ENCODE assay signal across 19 mouse cellular contexts in the genomic region with DNA sequence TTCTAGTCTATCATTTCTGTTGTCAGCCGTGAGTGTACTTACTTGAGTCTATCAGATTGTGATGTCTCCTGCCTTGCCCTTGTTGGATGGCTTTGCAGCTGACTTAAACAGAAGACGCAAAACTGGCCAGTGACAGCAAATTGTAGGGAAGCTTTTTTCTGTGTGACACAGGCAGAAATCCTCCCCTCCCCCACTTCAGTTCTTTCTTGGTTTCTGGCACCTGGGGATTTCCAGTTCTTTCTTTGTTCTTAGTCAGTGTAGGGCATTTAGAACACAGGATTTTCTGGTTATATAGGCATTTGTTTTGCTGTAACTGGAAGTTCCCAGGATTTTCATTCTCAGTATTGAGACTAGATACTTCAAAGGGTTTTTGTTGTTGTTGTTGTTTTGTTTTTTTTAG. TPM values are rescaled to one million over a fixed set of nuclear protein-coding genes. Genes with fewer than 3 reads are reported as not detected.
DNase-seq lines count a peak whose midpoint lies in the region; ATAC-seq and TF ChIP-seq lines count a peak whose summit lies in the region.
"Had no signal": no experiment of that assay in that cellular context is flagged by ENCODE, and none has a peak within 500 bp of the region (broad histone marks: within the 10 kb centered on the region; RNA-seq: fewer than 3 reads in every experiment).

No protein-coding gene starts in this region.

- no peak for DNase-seq in forebrain, postnatal 0 days
- peak; percentile 47 for DNase-seq in thymus, adult 2 months
- DNase-seq in thymus, adult 18-20 months, result no peak
- no peak for DNase-seq in neural tube, embryonic 10.5 days (ENCODE audit: extremely low spot score, low spot score)
- DNase-seq in ovary, postnatal 10 days (ENCODE audit: low spot score), result no peak
- no peak for DNase-seq in frontal cortex, postnatal 14 days (ENCODE audit: low spot score in 2 of 2)
- DNase-seq: adrenal gland, postnatal 36 days; cerebellum, adult 11-12 months; heart, adult 18-20 months; kidney, adult 8-10 months; kidney, postnatal 4 days; retina, postnatal 1 day had no signal

- H3K27ac ChIP-seq in forebrain, embryonic 12.5 days, result peak overlapping the region; percentile 46; the same call in 1 of the 2 replicates
- H3K27ac ChIP-seq in forebrain, postnatal 0 days (ENCODE audit: low read depth, low read length), result no peak overlapping the region
- H3K27ac ChIP-seq in thymus, adult 2 months (ENCODE audit: control insufficient read depth, insufficient read depth, low read length), result peak overlapping the region; percentile 92
- peak overlapping the region; percentile 28; the same call in 1 of the 2 replicates for H3K27ac ChIP-seq in cortical plate, adult 2 months (ENCODE audit: insufficient read depth, low read length)
- H3K27ac ChIP-seq: heart, embryonic 15.5 days; hindbrain, embryonic 15.5 days; lung, embryonic 15.5 days had no signal

- WGBS in forebrain, embryonic 12.5 days, result 64% methylated on average over 2 of the region's 2 CpGs
- WGBS in forebrain, postnatal 0 days, result 47% methylated on average over 2 of the region's 2 CpGs
- WGBS in thymus, adult 2 months, result 29% methylated on average over 2 of the region's 2 CpGs

- no peak for TF ChIP-seq POLR2A in thymus, adult 2 months (IDR thresholded peaks at IDR 0.05; ENCODE audit: control insufficient read depth, extremely low read depth, insufficient read depth, low read length, poor library complexity)
- no peak for TF ChIP-seq POLR2A in cortical plate, adult 2 months (IDR thresholded peaks at IDR 0.05; ENCODE audit: extremely low read depth, insufficient read depth, low read length)

- no peak for ATAC-seq in forebrain, embryonic 12.5 days (ENCODE audit: low FRiP score)
- no peak for ATAC-seq in forebrain, postnatal 0 days

- TF ChIP-seq CTCF in forebrain, postnatal 0 days (IDR thresholded peaks at IDR 0.05; ENCODE audit: low read depth), result no peak
- no peak for TF ChIP-seq CTCF in thymus, adult 2 months (IDR thresholded peaks at IDR 0.05; ENCODE audit: borderline replicate concordance, control insufficient read depth, extremely low read depth, insufficient read depth, low read length, poor library complexity)
- TF ChIP-seq CTCF in cortical plate, adult 2 months (IDR thresholded peaks at IDR 0.05; ENCODE audit: extremely low read depth, insufficient read depth, low read length), result no peak

- H3K9me3 ChIP-seq in forebrain, embryonic 12.5 days, result no peaks in the 10 kb centered on the region
- H3K9me3 ChIP-seq in forebrain, postnatal 0 days (ENCODE audit: low read length), result no peaks in the 10 kb centered on the region
- H3K9me3 ChIP-seq: heart, embryonic 15.5 days; hindbrain, embryonic 15.5 days; lung, embryonic 15.5 days had no signal

- H3K4me1 ChIP-seq in forebrain, embryonic 12.5 days, result peaks cover 57% of the 10 kb centered on the region
- no peaks in the 10 kb centered on the region for H3K4me1 ChIP-seq in forebrain, postnatal 0 days (ENCODE audit: insufficient read depth)
- H3K4me1 ChIP-seq in thymus, adult 2 months (replicated peaks; ENCODE audit: control insufficient read depth, insufficient read depth, low read length), result peaks cover 53% of the 10 kb centered on the region
- H3K4me1 ChIP-seq in cortical plate, adult 2 months (ENCODE audit: control insufficient read depth, insufficient read depth, low read length), result peaks cover 9% of the 10 kb centered on the region; the same call in 1 of the 2 replicates

- no peaks in the 10 kb centered on the region; the same call in 1 of the 2 replicates for H3K36me3 ChIP-seq in forebrain, embryonic 12.5 days (replicated peaks)
- no peaks in the 10 kb centered on the region for H3K36me3 ChIP-seq in forebrain, postnatal 0 days (ENCODE audit: insufficient read depth)
- H3K36me3 ChIP-seq in thymus, adult 2 months (ENCODE audit: control insufficient read depth, insufficient read depth, low read length), result 0 out of 2 replicates have a peak, but pooled peaks cover under 1% of the 10 kb centered on the region
- H3K36me3 ChIP-seq: heart, embryonic 15.5 days; hindbrain, embryonic 15.5 days; lung, embryonic 15.5 days had no signal

- no peaks in the 10 kb centered on the region for H3K27me3 ChIP-seq in forebrain, embryonic 12.5 days
- no peaks in the 10 kb centered on the region for H3K27me3 ChIP-seq in forebrain, postnatal 0 days (ENCODE audit: insufficient read depth, low read length)
- H3K27me3 ChIP-seq in thymus, adult 2 months (ENCODE audit: control insufficient read depth, insufficient read depth, low read length), result no peaks in the 10 kb centered on the region
- H3K27me3 ChIP-seq: heart, embryonic 15.5 days; hindbrain, embryonic 15.5 days; lung, embryonic 15.5 days had no signal

- no peak overlapping the region for H3K9ac ChIP-seq in forebrain, embryonic 12.5 days
- H3K9ac ChIP-seq in forebrain, postnatal 0 days, result no peak overlapping the region
- H3K9ac ChIP-seq: heart, embryonic 15.5 days; hindbrain, embryonic 15.5 days; lung, embryonic 15.5 days had no signal

- no peak overlapping the region for H3K4me2 ChIP-seq in forebrain, embryonic 12.5 days
- H3K4me2 ChIP-seq in forebrain, postnatal 0 days (ENCODE audit: low read depth), result no peak overlapping the region
- H3K4me2 ChIP-seq: heart, embryonic 15.5 days; hindbrain, embryonic 15.5 days; liver, embryonic 11.5 days; lung, embryonic 15.5 days had no signal

- no peak overlapping the region for H3K4me3 ChIP-seq in forebrain, embryonic 12.5 days (replicated peaks)
- H3K4me3 ChIP-seq in forebrain, postnatal 0 days (ENCODE audit: low read depth, low read length), result no peak overlapping the region
- no peak overlapping the region for H3K4me3 ChIP-seq in thymus, adult 2 months (ENCODE audit: control insufficient read depth, insufficient read depth, low read length)
- H3K4me3 ChIP-seq in cortical plate, adult 2 months (ENCODE audit: insufficient read depth, low read length), result no peak overlapping the region
- H3K4me3 ChIP-seq: heart, embryonic 15.5 days; hindbrain, embryonic 15.5 days; lung, embryonic 15.5 days had no signal

RNA-seq across cellular contexts. Expression of a gene that starts 34.5 kb away (rescaled TPM):
- polyA plus RNA-seq in forebrain, embryonic 12.5 days (2016; fragmentation: Nextera tagmentation; extraction: Ambion mirVana), result 71.8 and 73.8 TPM in 2 replicates
- total RNA-seq in forebrain, postnatal 0 days (2014; rRNA removed), result 180 and 225 TPM in 2 replicates
- 101 and 113 TPM in 2 replicates for polyA plus RNA-seq in forebrain, postnatal 0 days (2015; fragmentation: Nextera tagmentation; extraction: Ambion mirVana)
- 946 and 968 TPM in 2 replicates for polyA plus RNA-seq in thymus, adult 2 months (2012; rRNA removed)
- polyA plus RNA-seq in cortical plate, adult 2 months (2012; rRNA removed), result 165 and 166 TPM in 2 replicates

RNA-seq across cellular contexts. Expression of a gene that starts 48.5 kb away (rescaled TPM):
- 5.7 and 5.9 TPM in 2 replicates for polyA plus RNA-seq in forebrain, embryonic 12.5 days (2016; fragmentation: Nextera tagmentation; extraction: Ambion mirVana)
- total RNA-seq in forebrain, postnatal 0 days (2014; rRNA removed), result 10.2 and 10.7 TPM in 2 replicates
- 3.5 and 6.8 TPM in 2 replicates for polyA plus RNA-seq in forebrain, postnatal 0 days (2015; fragmentation: Nextera tagmentation; extraction: Ambion mirVana)
- 9.0 and 10.1 TPM in 2 replicates for polyA plus RNA-seq in thymus, adult 2 months (2012; rRNA removed)
- polyA plus RNA-seq in cortical plate, adult 2 months (2012; rRNA removed), result 14.6 and 15.2 TPM in 2 replicates

RNA-seq across cellular contexts. Expression of a gene that starts 59.7 kb away (rescaled TPM):
- 0.24 and 0.50 TPM in 2 replicates for polyA plus RNA-seq in forebrain, embryonic 12.5 days (2016; fragmentation: Nextera tagmentation; extraction: Ambion mirVana)
- total RNA-seq in forebrain, postnatal 0 days (2014; rRNA removed), result 0.54 and 1.8 TPM in 2 replicates
- polyA plus RNA-seq in forebrain, postnatal 0 days (2015; fragmentation: Nextera tagmentation; extraction: Ambion mirVana), result 0.65 and 1.1 TPM in 2 replicates
- 10.4 and 10.7 TPM in 2 replicates for polyA plus RNA-seq in thymus, adult 2 months (2012; rRNA removed)
- 21.2 and 21.6 TPM in 2 replicates for polyA plus RNA-seq in cortical plate, adult 2 months (2012; rRNA removed)
- polyA plus RNA-seq: embryonic facial prominence, embryonic 11.5 days had no signal
